Mouse (Mus musculus): ENCODE results near the gene Man1a. TPM values are rescaled to one million over a fixed set of nuclear protein-coding genes. Genes with fewer than 3 reads are reported as not detected.

The Man1a gene
- polyA plus RNA-seq, 1 experiment from 2014 or later: 11.2 TPM

- no peaks in the 10 kb centered on the region for H3K27me3 ChIP-seq (ENCODE audit: insufficient read depth, poor library complexity, severe bottlenecking)
- H3K9me3 ChIP-seq: no peaks in the 10 kb centered on the region
- peaks cover 2% of the 10 kb centered on the region; the same call in 1 of the 2 replicates for H3K36me3 ChIP-seq
- H3K4me1 ChIP-seq: peaks cover 12% of the 10 kb centered on the region; the same call in 1 of the 2 replicates
- H3K27ac ChIP-seq: no peak overlapping the region
- no peak overlapping the region for H3K4me3 ChIP-seq
- DNase-seq (ENCODE audit: low spot score): no peak
- 84% methylated on average over 6 of the region's 6 CpGs for WGBS
Measured at GRCm38 (mm10) chr10:53925456-53925855, 151.0 kb downstream of the Man1a start.

GRCm38 (mm10) chr10:53922236-53922635 lies 154.2 kb downstream of the Man1a start:
- Histone ChIP-seq H3K27ac (no peak overlapping the region), H3K4me1 (no peaks in the 10 kb centered on the region), H3K9me3 (no peaks in the 10 kb centered on the region), H3K4me3 (no peak overlapping the region), H3K27me3 (ENCODE audit: insufficient read depth, poor library complexity, severe bottlenecking) (no peaks in the 10 kb centered on the region), H3K36me3 (peaks cover 8% of the 10 kb centered on the region; the same call in 1 of the 2 replicates)
- no peak for DNase-seq (ENCODE audit: low spot score)
- WGBS: 85% methylated on average over 3 of the region's 3 CpGs

GRCm38 (mm10) chr10:53917517-53917916 lies 158.9 kb downstream of the Man1a start:
- no peaks in the 10 kb centered on the region for H3K4me1 ChIP-seq
- no peaks in the 10 kb centered on the region for H3K27me3 ChIP-seq (ENCODE audit: insufficient read depth, poor library complexity, severe bottlenecking)
- no peak for DNase-seq (ENCODE audit: low spot score)
- no peak overlapping the region for H3K27ac ChIP-seq
- peaks cover 12% of the 10 kb centered on the region; the same call in 1 of the 2 replicates for H3K36me3 ChIP-seq
- H3K4me3 ChIP-seq: no peak overlapping the region
- H3K9me3 ChIP-seq: no peaks in the 10 kb centered on the region
- 74% methylated on average over 3 of the region's 3 CpGs for WGBS

- no peaks in the 10 kb centered on the region for H3K4me1 ChIP-seq
- H3K36me3 ChIP-seq: peaks cover 18% of the 10 kb centered on the region; the same call in 1 of the 2 replicates
- no peaks in the 10 kb centered on the region for H3K9me3 ChIP-seq
Measured at GRCm38 (mm10) chr10:53915719-53916118, 160.7 kb downstream of the Man1a start.

GRCm38 (mm10) chr10:53914974-53915609 lies 161.3 kb downstream of the Man1a start:
- DNase-seq (ENCODE audit: low spot score): no peak

More at GRCm38 (mm10) chr10:53915719-53916118, 160.7 kb downstream of the Man1a start:
- WGBS: 71% methylated on average over 6 of the region's 6 CpGs
- no peak for DNase-seq (ENCODE audit: low spot score)
- Histone ChIP-seq H3K4me3 (no peak overlapping the region), H3K27ac (no peak overlapping the region), H3K27me3 (ENCODE audit: insufficient read depth, poor library complexity, severe bottlenecking) (no peaks in the 10 kb centered on the region)

GRCm38 (mm10) chr10:53913546-53914312 lies 162.7 kb downstream of the Man1a start:
- WGBS: 93% methylated on average over 4 of the region's 4 CpGs
- no peak for DNase-seq (ENCODE audit: low spot score)
- no peak overlapping the region for H3K4me3 ChIP-seq
- no peaks in the 10 kb centered on the region for H3K4me1 ChIP-seq
- H3K27me3 ChIP-seq (ENCODE audit: insufficient read depth, poor library complexity, severe bottlenecking): no peaks in the 10 kb centered on the region
- H3K27ac ChIP-seq: no peak overlapping the region
- H3K36me3 ChIP-seq: peaks cover 12% of the 10 kb centered on the region; the same call in 1 of the 2 replicates
- H3K9me3 ChIP-seq: no peaks in the 10 kb centered on the region

More at GRCm38 (mm10) chr10:53914974-53915609, 161.3 kb downstream of the Man1a start:
- Histone ChIP-seq H3K27ac (no peak overlapping the region), H3K4me3 (no peak overlapping the region), H3K4me1 (no peaks in the 10 kb centered on the region), H3K36me3 (peaks cover 18% of the 10 kb centered on the region; the same call in 1 of the 2 replicates), H3K9me3 (no peaks in the 10 kb centered on the region), H3K27me3 (ENCODE audit: insufficient read depth, poor library complexity, severe bottlenecking) (no peaks in the 10 kb centered on the region)
- WGBS: 73% methylated on average over 8 of the region's 8 CpGs

- DNase-seq (ENCODE audit: low spot score): no peak
- Histone ChIP-seq H3K27me3 (ENCODE audit: insufficient read depth, poor library complexity, severe bottlenecking) (no peaks in the 10 kb centered on the region), H3K36me3 (no peaks in the 10 kb centered on the region), H3K9me3 (no peaks in the 10 kb centered on the region), H3K4me3 (no peak overlapping the region), H3K27ac (no peak overlapping the region), H3K4me1 (no peaks in the 10 kb centered on the region)
- WGBS: 81% methylated on average over 4 of the region's 4 CpGs
Measured at GRCm38 (mm10) chr10:53889512-53889911, 186.9 kb downstream of the Man1a start.

- no peaks in the 10 kb centered on the region for H3K4me1 ChIP-seq
Measured at GRCm38 (mm10) chr10:53888382-53889110, 187.9 kb downstream of the Man1a start.

GRCm38 (mm10) chr10:53886475-53886874 lies 189.9 kb downstream of the Man1a start:
- Histone ChIP-seq H3K36me3 (no peaks in the 10 kb centered on the region), H3K27ac (no peak overlapping the region), H3K4me1 (no peaks in the 10 kb centered on the region), H3K4me3 (no peak overlapping the region), H3K9me3 (no peaks in the 10 kb centered on the region), H3K27me3 (ENCODE audit: insufficient read depth, poor library complexity, severe bottlenecking) (no peaks in the 10 kb centered on the region)
- no peak for DNase-seq (ENCODE audit: low spot score)
- 82% methylated on average over 5 of the region's 5 CpGs for WGBS

More at GRCm38 (mm10) chr10:53888382-53889110, 187.9 kb downstream of the Man1a start:
- Histone ChIP-seq H3K27me3 (ENCODE audit: insufficient read depth, poor library complexity, severe bottlenecking) (no peaks in the 10 kb centered on the region), H3K27ac (no peak overlapping the region), H3K36me3 (no peaks in the 10 kb centered on the region), H3K9me3 (no peaks in the 10 kb centered on the region), H3K4me3 (no peak overlapping the region)
- 78% methylated on average over 10 of the region's 10 CpGs for WGBS
- no peak for DNase-seq (ENCODE audit: low spot score)

- H3K9me3 ChIP-seq: no peaks in the 10 kb centered on the region
- H3K36me3 ChIP-seq: no peaks in the 10 kb centered on the region
- H3K4me1 ChIP-seq: peaks cover 5% of the 10 kb centered on the region; the same call in 1 of the 2 replicates
- no peak overlapping the region for H3K4me3 ChIP-seq
- no peak overlapping the region for H3K27ac ChIP-seq
- no peak for DNase-seq (ENCODE audit: low spot score)
- H3K27me3 ChIP-seq (ENCODE audit: insufficient read depth, poor library complexity, severe bottlenecking): no peaks in the 10 kb centered on the region
Measured at GRCm38 (mm10) chr10:53881310-53881709, 195.1 kb downstream of the Man1a start.

- Histone ChIP-seq H3K4me3 (no peak overlapping the region), H3K4me1 (peaks cover 5% of the 10 kb centered on the region; the same call in 1 of the 2 replicates), H3K27me3 (ENCODE audit: insufficient read depth, poor library complexity, severe bottlenecking) (no peaks in the 10 kb centered on the region), H3K36me3 (no peaks in the 10 kb centered on the region), H3K9me3 (no peaks in the 10 kb centered on the region), H3K27ac (no peak overlapping the region)
- WGBS: 90% methylated on average over 4 of the region's 4 CpGs
- no peak for DNase-seq (ENCODE audit: low spot score)
Measured at GRCm38 (mm10) chr10:53875896-53876295, 200.5 kb downstream of the Man1a start.

GRCm38 (mm10) chr10:53874191-53874590 lies 202.2 kb downstream of the Man1a start:
- no peaks in the 10 kb centered on the region for H3K9me3 ChIP-seq
- peaks cover 5% of the 10 kb centered on the region; the same call in 1 of the 2 replicates for H3K4me1 ChIP-seq
- no peak overlapping the region for H3K4me3 ChIP-seq
- H3K27me3 ChIP-seq (ENCODE audit: insufficient read depth, poor library complexity, severe bottlenecking): no peaks in the 10 kb centered on the region
- 68% methylated on average over 3 of the region's 3 CpGs for WGBS
- no peak overlapping the region for H3K27ac ChIP-seq
- no peak for DNase-seq (ENCODE audit: low spot score)
- H3K36me3 ChIP-seq: no peaks in the 10 kb centered on the region
